Mouse (Mus musculus): Measurements from ENCODE around the gene Hmgn2. TPM values are rescaled to one million over a fixed set of nuclear protein-coding genes. Genes with fewer than 3 reads are reported as not detected.

The Hmgn2 gene
- polyA plus RNA-seq, 1 experiment, result 204 TPM

- no peak for DNase-seq (ENCODE audit: extremely low spot score in 1 of 2, low spot score in 1 of 2)
These were observed 39.7 kb downstream of the Hmgn2 start for GRCm38 (mm10) chr4:133928576-133929277.

GRCm38 (mm10) chr4:133925204-133925603 is 43.2 kb downstream of the Hmgn2 start:
- DNase-seq (ENCODE audit: extremely low spot score in 1 of 2, low spot score in 1 of 2), result no peak

- no peak for DNase-seq (ENCODE audit: extremely low spot score in 1 of 2, low spot score in 1 of 2)
These were observed 44.7 kb downstream of the Hmgn2 start for GRCm38 (mm10) chr4:133923743-133924142.

DNA sequence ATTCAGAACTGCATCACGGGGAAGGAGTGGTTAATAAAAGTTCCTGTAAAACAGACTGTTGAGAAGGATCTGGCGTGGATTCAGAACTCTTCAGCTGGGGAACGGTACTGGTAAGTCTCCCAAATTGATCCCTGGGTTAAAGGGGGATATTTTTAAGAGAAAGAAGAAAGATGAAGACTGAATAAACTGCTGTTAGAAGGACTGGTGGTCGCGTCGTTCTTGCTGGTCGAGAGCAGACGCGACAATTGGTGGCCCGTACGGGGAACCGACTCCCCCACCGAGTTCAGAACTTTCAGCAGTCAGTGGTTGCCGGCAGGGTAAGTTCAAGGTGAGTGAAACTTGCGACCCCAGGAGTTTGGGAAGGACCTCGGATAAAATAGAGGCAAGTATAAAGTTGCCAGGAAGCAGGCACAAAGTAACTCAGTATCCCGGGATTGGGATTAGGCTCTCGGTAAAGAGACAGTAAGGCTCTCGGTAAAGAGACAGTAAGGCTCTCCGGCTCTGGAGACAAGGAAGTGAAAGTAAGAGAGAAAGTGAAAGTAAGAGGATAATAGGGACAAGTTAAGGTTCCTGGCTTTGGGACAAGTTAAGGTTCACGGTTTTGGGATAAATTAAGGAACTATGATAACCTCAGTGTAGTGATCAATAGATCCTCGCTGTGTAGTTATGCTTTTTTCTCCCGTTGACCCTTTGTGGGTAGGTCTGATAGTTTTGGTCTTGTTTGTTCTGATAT is 50.2 kb downstream of the Hmgn2 start:
- DNase-seq (ENCODE audit: extremely low spot score in 1 of 2, low spot score in 1 of 2), result peak; percentile 46 to 56

Other genes with a start within 250 kb of the Hmgn2 start
- 57.0 and 57.7 TPM in 2 replicates for gene Arid1a, start 211.9 kb downstream of the Hmgn2 start, polyA plus RNA-seq (2012; rRNA removed)
- 10.8 and 12.8 TPM in 2 replicates for gene Rps6ka1, start 80.9 kb downstream of the Hmgn2 start, polyA plus RNA-seq (2012; rRNA removed)
- 54.8 and 56.5 TPM in 2 replicates for gene Dhdds, start 32.3 kb upstream of the Hmgn2 start, polyA plus RNA-seq (2012; rRNA removed)
- gene Lin28a, start 50.2 kb upstream of the Hmgn2 start, polyA plus RNA-seq (2012; rRNA removed), result not detected in 2 replicates
- not detected in 2 replicates for gene Zfp683, start 85.2 kb upstream of the Hmgn2 start, polyA plus RNA-seq (2012; rRNA removed)
- gene Crybg2, start 92.2 kb upstream of the Hmgn2 start, polyA plus RNA-seq (2012; rRNA removed), result 2.6 TPM in 2 replicates
- gene Cd52, start 126.4 kb upstream of the Hmgn2 start, polyA plus RNA-seq (2012; rRNA removed), result 5.6 and 7.1 TPM in 2 replicates
- 42.6 and 43.1 TPM in 2 replicates for gene Ubxn11, start 133.9 kb upstream of the Hmgn2 start, polyA plus RNA-seq (2012; rRNA removed)
- gene Sh3bgrl3, start 160.1 kb upstream of the Hmgn2 start, polyA plus RNA-seq (2012; rRNA removed), result 415 and 538 TPM in 2 replicates
- gene Cep85, start 218.5 kb upstream of the Hmgn2 start, polyA plus RNA-seq (2012; rRNA removed), result 18.1 and 25.0 TPM in 2 replicates
- gene Gm7534, start 234.4 kb upstream of the Hmgn2 start, polyA plus RNA-seq (2012; rRNA removed), result 0.04 TPM in 1 of 2 replicates, not detected in the other

Data from frontal cortex, adult 2 months (tissue).